Mouse (Mus musculus): ENCODE results near the gene Akap6.

The Akap6 gene

GRCm38 (mm10) chr12:52782902-52783441 is 83.8 kb downstream of the Akap6 start:
- no peak for DNase-seq

GRCm38 (mm10) chr12:52785217-52785616 is 86.0 kb downstream of the Akap6 start:
- DNase-seq, result no peak

- DNase-seq, result no peak
Measured at GRCm38 (mm10) chr12:52790350-52790768, 91.2 kb downstream of the Akap6 start.

- no peak for DNase-seq
Measured at GRCm38 (mm10) chr12:52794131-52794530, 94.9 kb downstream of the Akap6 start.

- DNase-seq, result no peak
Measured at GRCm38 (mm10) chr12:52795551-52796470, 96.6 kb downstream of the Akap6 start.

- DNase-seq, result no peak
Measured at GRCm38 (mm10) chr12:52796471-52796795, 97.2 kb downstream of the Akap6 start.

GRCm38 (mm10) chr12:52799717-52800116 is 100.5 kb downstream of the Akap6 start:
- DNase-seq, result no peak

DNA sequence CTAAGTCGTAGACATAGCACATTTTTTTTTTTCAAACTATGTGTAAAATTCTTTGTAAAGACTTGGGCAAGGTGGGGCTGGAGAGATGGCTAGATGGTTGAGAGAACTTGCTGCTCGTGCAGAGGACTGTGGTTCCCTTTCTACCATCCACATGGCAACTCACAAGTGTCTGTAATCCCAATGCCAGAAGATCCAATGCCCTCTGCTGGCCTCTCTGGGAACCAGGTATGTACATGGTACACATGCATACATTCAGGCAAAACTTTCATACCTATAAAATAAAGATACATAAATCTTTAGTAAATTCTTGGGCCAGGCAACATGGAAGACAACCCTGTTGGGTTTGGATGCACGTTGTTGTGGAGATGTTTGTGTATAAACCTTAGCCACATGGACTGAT is 107.1 kb downstream of the Akap6 start:
- DNase-seq, result no peak

DNA sequence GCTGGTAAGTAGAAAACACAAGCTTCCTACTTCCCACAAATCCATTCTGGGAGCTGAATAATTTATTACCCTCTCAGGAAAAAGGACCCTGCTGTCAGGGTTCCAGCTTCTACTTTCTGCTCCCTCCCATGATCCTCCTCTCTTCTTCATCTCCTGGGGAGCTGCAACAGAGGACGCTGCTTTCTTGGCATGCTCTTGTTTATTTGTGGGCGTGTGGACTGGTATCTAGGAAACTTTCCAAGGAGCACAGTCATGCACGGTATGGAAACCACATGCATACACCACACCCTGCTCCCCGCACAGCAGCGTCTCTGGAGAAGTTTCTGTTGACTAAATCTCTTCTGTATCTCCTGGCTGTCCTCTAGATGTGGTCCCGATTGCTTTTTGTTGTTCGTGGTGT is 119.4 kb downstream of the Akap6 start:
- DNase-seq, result no peak

DNA sequence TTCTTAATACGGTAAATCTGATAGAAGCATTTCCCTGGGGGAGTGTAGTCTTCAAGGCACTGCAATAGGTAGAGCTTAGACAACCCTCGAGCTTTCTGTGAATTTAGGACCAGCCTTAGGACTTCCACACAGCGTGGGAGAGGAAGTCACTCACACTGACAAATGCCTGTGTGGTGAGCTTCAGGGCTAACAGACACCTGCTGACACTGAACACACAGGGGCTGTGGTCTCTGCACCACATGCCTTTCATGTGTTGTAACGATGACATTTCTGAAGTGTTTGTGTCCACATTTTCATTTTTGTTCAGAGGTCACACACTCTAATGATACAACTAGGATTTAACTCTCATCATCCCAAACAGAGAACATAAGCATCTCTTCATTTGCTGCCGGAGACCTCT is 125.6 kb downstream of the Akap6 start:
- DNase-seq, result no peak

GRCm38 (mm10) chr12:52828944-52829736 is 130.0 kb downstream of the Akap6 start:
- DNase-seq, result no peak

DNA sequence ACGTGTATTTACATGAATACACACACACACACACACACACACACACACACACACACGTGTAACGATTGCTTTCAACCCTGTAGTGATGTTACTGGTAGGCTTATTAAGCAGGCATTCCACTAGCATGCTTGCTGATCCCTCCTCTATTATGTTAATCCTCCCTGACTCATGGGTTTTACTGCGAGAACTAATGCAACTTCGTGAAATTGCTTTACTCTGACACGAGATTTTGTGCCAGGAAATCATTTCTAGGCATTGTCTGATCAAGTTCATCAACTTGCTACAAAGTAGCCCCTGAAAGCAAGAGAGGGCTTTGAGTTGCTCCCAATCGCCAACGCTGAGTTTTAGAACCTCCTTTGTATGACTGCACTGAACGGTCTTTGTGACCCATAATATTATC is 132.6 kb downstream of the Akap6 start:
- DNase-seq, result no peak

- DNase-seq, result no peak
Measured at GRCm38 (mm10) chr12:52832230-52832629, 133.0 kb downstream of the Akap6 start.

- no peak for DNase-seq
Measured at GRCm38 (mm10) chr12:52833141-52833540, 134.0 kb downstream of the Akap6 start.

DNA sequence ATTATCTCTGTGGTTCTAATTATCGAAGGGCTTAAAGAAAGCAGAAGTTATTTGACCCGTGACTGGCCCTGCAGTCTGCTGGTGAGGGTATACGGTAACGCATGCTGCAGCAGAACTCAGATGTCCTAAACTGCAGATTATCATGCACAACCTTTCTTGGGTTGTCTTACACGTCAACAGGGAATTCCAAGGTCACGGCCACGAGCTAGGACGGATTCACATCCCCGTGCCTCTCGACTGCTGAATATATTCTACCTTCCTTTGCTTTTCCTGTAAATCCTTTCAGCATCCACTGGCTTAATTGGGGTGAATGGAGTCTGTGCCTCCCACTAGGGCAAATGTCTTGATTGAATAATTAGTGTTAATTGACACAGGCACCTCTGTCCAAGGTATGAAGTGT is 134.9 kb downstream of the Akap6 start:
- DNase-seq, result no peak

DNA sequence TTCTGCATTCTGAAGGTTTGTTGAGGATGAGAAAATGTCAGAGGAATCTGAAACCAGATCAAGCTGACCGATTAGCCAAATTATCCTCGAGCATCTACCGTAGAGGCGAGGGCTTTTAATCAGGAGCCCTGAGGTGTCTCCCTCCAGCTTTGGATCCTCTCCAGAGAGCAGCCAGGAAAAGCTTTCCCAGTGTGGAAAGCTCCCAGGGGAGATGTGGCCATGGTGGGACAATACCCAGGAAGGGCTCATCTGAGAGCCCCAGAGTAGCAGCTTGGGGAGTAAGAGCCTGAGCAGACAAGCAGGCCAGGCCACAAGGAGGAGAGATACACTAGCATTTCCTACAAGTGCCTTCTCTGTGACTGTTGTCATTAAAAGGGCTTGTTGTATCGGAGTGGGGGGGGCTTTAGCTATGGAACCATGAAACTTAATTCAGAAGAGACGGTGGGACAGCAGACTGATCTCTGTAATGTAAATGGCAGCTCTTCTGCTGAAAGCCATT is 135.6 kb downstream of the Akap6 start:
- DNase-seq, result no peak

DNA sequence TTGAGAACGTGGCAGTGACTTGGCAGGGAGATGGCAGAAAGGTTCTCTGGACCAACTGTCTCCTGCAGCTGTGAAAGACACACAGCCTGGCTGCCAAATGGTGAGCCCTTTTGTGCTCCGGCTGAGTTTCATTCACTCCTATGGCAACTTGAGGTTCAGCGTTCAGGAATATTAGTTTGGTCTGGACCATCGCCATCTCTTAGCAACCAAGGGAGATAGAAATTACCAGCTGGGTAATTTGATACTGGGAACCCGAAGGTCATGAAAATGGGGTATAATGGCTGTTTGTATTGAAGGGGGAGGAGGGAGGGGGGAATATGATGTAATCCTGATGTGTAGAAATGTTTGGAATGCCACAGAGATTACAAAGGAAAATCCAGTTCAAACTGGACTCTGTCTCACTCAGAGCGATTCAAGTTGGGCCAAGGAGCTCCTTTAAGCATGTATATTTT is 136.1 kb downstream of the Akap6 start:
- no peak for DNase-seq

DNA sequence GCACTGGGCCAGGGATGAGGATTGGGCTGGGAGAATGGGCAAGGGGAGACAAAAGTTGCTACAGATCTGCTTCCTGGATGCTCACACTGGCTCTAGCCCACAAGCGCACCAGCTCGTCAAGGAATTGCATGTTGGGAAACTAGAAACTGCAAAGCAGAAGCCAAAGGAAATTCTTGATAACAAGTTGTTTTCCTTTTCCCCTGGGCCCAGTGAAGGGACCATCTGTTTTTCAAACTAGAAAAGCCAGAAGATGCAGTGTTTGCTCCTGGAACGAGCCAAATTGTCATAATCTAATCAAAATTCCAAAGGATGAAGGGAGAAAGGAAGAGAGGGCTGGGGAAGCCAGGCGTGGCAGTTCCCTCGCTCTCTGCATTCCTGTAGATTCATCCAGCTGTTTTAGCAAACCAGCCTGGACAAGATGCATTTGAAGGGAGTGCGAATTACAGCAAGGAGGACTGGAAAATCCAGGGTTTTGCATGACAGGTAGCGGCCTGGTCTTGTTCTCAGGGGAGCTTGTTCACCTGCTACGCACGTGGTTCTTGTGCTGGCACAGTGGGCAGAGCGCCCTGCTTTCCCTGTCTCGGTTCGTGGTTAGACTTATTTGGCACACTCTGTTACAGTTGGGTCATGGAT is 136.8 kb downstream of the Akap6 start:
- peak; percentile 3 for DNase-seq

- no peak for DNase-seq
Measured at GRCm38 (mm10) chr12:52845982-52846381, 146.8 kb downstream of the Akap6 start.

DNA sequence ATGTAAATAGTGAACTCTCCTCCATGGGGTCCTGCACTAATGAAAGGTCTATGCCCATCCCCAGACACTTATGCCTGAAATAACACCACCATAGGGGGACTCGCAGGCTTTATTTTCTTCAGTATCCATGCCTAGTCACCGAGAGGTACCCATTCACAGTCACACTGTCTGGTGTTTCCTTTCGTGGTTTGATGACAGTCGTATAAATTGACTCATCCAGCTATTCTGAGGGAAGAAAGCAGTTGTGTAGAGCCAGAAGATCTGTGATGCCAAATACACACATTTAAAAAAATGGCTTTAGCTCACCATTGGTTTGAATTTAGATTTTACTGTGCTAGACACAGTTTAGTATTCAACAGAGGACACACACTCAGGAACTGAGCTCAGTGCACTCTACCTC is 147.8 kb downstream of the Akap6 start:
- DNase-seq, result no peak

GRCm38 (mm10) chr12:52847830-52848518 is 148.8 kb downstream of the Akap6 start:
- no peak for DNase-seq

- no peak for DNase-seq
Measured at GRCm38 (mm10) chr12:52848519-52848855, 149.3 kb downstream of the Akap6 start.

- DNase-seq, result no peak
Measured at GRCm38 (mm10) chr12:52849297-52849696, 150.1 kb downstream of the Akap6 start.

Data from kidney, adult 11 months (tissue).